Mouse (Mus musculus) spleen, adult 2 months (tissue): ENCODE results near the gene Notch2. TPM values are rescaled to one million over a fixed set of nuclear protein-coding genes. Genes with fewer than 3 reads are reported as not detected.

Source experiments
- DNase-seq, 2 experiments: peaks; one replicate each; pipeline versions ENCODE4 v3.0.0 to v3.0.0-alpha.2; 2012 to 2021; ENCODE audit warnings: low spot score in 2 of 2, low read depth in 1 of 2
- H3K27ac ChIP-seq: fragments of 200-500 bp; 2 replicates; pipeline ENCODE4 v1.5.1; 2012; ENCODE audit warnings: low read length, inconsistent platforms; ENCODE audit not compliant: insufficient read depth
- H3K27me3 ChIP-seq: fragments of 200-500 bp; 2 replicates; pipeline ENCODE4 v1.6.1; 2012; ENCODE audit warnings: mild to moderate bottlenecking, moderate library complexity, low read length, inconsistent platforms; ENCODE audit not compliant: control insufficient read depth, insufficient read depth
- H3K36me3 ChIP-seq: fragments of 200-500 bp; 2 replicates; pipeline ENCODE4 v1.6.1; 2012; ENCODE audit warnings: mild to moderate bottlenecking, low read length, inconsistent platforms; ENCODE audit not compliant: control insufficient read depth, insufficient read depth
- H3K4me1 ChIP-seq: fragments of 200-500 bp; 2 replicates; pipeline ENCODE4 v1.6.1; 2011; ENCODE audit warnings: inconsistent platforms; ENCODE audit not compliant: control insufficient read depth, insufficient read depth, insufficient read length
- H3K4me3 ChIP-seq: fragments of 200-500 bp; 2 replicates; pipeline ENCODE4 v1.5.1; 2011; ENCODE audit warnings: mild to moderate bottlenecking, inconsistent platforms; ENCODE audit not compliant: insufficient read depth, insufficient read length; ENCODE audit errors: extremely low read depth
- CTCF ChIP-seq: fragments of 200-500 bp; IDR thresholded peaks from 2 replicates; pipeline ENCODE4 v1.5.1; 2011; ENCODE audit warnings: mild to moderate bottlenecking, inconsistent platforms; ENCODE audit not compliant: insufficient read depth, insufficient read length, insufficient replicate concordance; ENCODE audit errors: extremely low read depth
- POLR2A ChIP-seq: fragments of 200-500 bp; IDR thresholded peaks from 2 replicates; pipeline ENCODE4 v1.6.1; 2011; ENCODE audit warnings: low read depth, low read length, inconsistent platforms
- WGBS: fragments of 180-500 bp; shearing (Covaris S2); methylation state at CpG from one replicate; pipeline ENCODE4 v1.1.7; 2018; 5-methylcytosine and 5-hydroxymethylcytosine counted together
- polyA plus RNA-seq: library from polyadenylated mRNA; depleted of rRNA; stranded (reverse); fragments of >200 nt; gene quantifications from 2 replicates; pipeline ENCODE4 v1.2.3, GENCODE M21; 2012

Gene Notch2
- polyA plus RNA-seq, 1 experiment = 45.7 TPM

GRCm38 (mm10) chr3:98052507-98053430 is 39.4 kb downstream of the Notch2 start:
- Histone ChIP-seq H3K4me3 (no peak overlapping the region), H3K27me3 (no peaks in the 10 kb centered on the region), H3K27ac (no peak overlapping the region), H3K36me3 (peaks cover 6% of the 10 kb centered on the region), H3K4me1 (peaks cover 3% of the 10 kb centered on the region; the same call in 1 of the 2 replicates)
- no peak for TF ChIP-seq POLR2A
- TF ChIP-seq CTCF = no peak
- no peak for DNase-seq
- 92% methylated on average over 16 of the region's 16 CpGs for WGBS

GRCm38 (mm10) chr3:98053817-98054216 is 40.5 kb downstream of the Notch2 start:
- Histone ChIP-seq H3K4me3 (no peak overlapping the region), H3K27me3 (no peaks in the 10 kb centered on the region), H3K36me3 (peaks cover 6% of the 10 kb centered on the region), H3K4me1 (peaks cover 3% of the 10 kb centered on the region; the same call in 1 of the 2 replicates), H3K27ac (no peak overlapping the region)
- DNase-seq = no peak
- 67% methylated on average over 1 of the region's 1 CpGs for WGBS
- TF ChIP-seq POLR2A (no peak), CTCF (no peak)

GRCm38 (mm10) chr3:98054334-98055007 is 41.1 kb downstream of the Notch2 start:
- Histone ChIP-seq H3K36me3 (peaks cover 6% of the 10 kb centered on the region), H3K27ac (no peak overlapping the region), H3K27me3 (no peaks in the 10 kb centered on the region), H3K4me3 (no peak overlapping the region), H3K4me1 (peaks cover 3% of the 10 kb centered on the region; the same call in 1 of the 2 replicates)
- WGBS = 82% methylated on average over 8 of the region's 8 CpGs
- no peak for DNase-seq
- TF ChIP-seq POLR2A (no peak), CTCF (no peak)

GRCm38 (mm10) chr3:98055008-98055345 is 41.6 kb downstream of the Notch2 start:
- WGBS = 72% methylated on average over 6 of the region's 6 CpGs
- no peak overlapping the region for H3K27ac ChIP-seq

GRCm38 (mm10) chr3:98055808-98056728 is 42.7 kb downstream of the Notch2 start:
- Histone ChIP-seq H3K36me3 (peaks cover 4% of the 10 kb centered on the region; the same call in 1 of the 2 replicates), H3K27me3 (no peaks in the 10 kb centered on the region), H3K4me1 (peaks cover 1% of the 10 kb centered on the region; the same call in 1 of the 2 replicates), H3K4me3 (no peak overlapping the region), H3K27ac (peak overlapping the region; percentile 22; the same call in 1 of the 2 replicates)
- no peak for DNase-seq
- TF ChIP-seq CTCF (no peak), POLR2A (no peak)
- 84% methylated on average over 20 of the region's 20 CpGs for WGBS

More at GRCm38 (mm10) chr3:98055008-98055345, 41.6 kb downstream of the Notch2 start:
- no peak for DNase-seq
- Histone ChIP-seq H3K4me1 (peaks cover 3% of the 10 kb centered on the region; the same call in 1 of the 2 replicates), H3K4me3 (no peak overlapping the region), H3K27me3 (no peaks in the 10 kb centered on the region), H3K36me3 (peaks cover 6% of the 10 kb centered on the region)
- TF ChIP-seq POLR2A = no peak
- TF ChIP-seq CTCF = no peak

- 85% methylated on average over 6 of the region's 6 CpGs for WGBS
- Histone ChIP-seq H3K27me3 (no peaks in the 10 kb centered on the region), H3K4me1 (peaks cover 6% of the 10 kb centered on the region; the same call in 1 of the 2 replicates), H3K4me3 (no peak overlapping the region), H3K27ac (no peak overlapping the region), H3K36me3 (peaks cover 4% of the 10 kb centered on the region; the same call in 1 of the 2 replicates)
- no peak for DNase-seq
- TF ChIP-seq POLR2A = no peak
- no peak for TF ChIP-seq CTCF
These were observed 43.6 kb downstream of the Notch2 start for GRCm38 (mm10) chr3:98056956-98057365.
